Mouse (Mus musculus): Measurements from ENCODE around the gene Gab2. TPM values are rescaled to one million over a fixed set of nuclear protein-coding genes. Genes with fewer than 3 reads are reported as not detected.

The Gab2 gene
- polyA plus RNA-seq, 1 experiment from 2014 or later: 7.6 TPM

DNA sequence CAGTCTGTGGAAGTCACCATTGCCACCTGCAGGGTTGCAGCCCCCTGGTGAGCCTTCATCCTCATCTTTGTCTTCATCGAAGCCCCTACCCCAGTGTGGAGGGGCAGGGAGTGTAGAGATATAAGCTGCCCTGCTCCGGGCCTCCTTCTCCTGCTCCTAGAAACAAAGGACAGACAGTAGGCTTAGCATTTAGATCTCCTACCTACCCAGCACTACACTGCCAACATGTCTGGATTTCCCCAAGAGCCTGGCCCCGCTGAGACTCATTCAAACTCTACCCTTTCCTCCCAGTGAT, 228.9 kb downstream of the Gab2 start:
- Histone ChIP-seq H3K4me2 (ENCODE audit: low read depth, low read length) (no peak overlapping the region), H3K36me3 (ENCODE audit: control insufficient read depth, insufficient read depth, low read length) (peaks cover 45% of the 10 kb centered on the region), H3K9ac (ENCODE audit: low read depth, low read length) (no peak overlapping the region), H3K4me3 (ENCODE audit: low read depth, low read length) (no peak overlapping the region), H3K9me3 (ENCODE audit: control insufficient read depth, low read length) (no peaks in the 10 kb centered on the region), H3K4me1 (ENCODE audit: control insufficient read depth, insufficient read depth, low read length) (no peaks in the 10 kb centered on the region), H3K27ac (replicated peaks; ENCODE audit: low read depth, low read length) (no peak overlapping the region), H3K27me3 (replicated peaks; ENCODE audit: control insufficient read depth, insufficient read depth, low read length) (no peaks in the 10 kb centered on the region)
- no peak for ATAC-seq (ENCODE audit: low read depth)
- 83% methylated on average over 3 of the region's 3 CpGs for WGBS
- DNase-seq (ENCODE audit: low spot score): no peak

GRCm38 (mm10) chr7:97311620-97312019, 230.2 kb downstream of the Gab2 start:
- no peaks in the 10 kb centered on the region for H3K27me3 ChIP-seq (replicated peaks; ENCODE audit: control insufficient read depth, insufficient read depth, low read length)
- no peaks in the 10 kb centered on the region for H3K9me3 ChIP-seq (ENCODE audit: control insufficient read depth, low read length)
- 92% methylated on average over 12 of the region's 14 CpGs for WGBS
- ATAC-seq (ENCODE audit: low read depth) (no peak), DNase-seq (ENCODE audit: low spot score) (no peak)
- H3K9ac ChIP-seq (ENCODE audit: low read depth, low read length): no peak overlapping the region
- no peak overlapping the region for H3K27ac ChIP-seq (replicated peaks; ENCODE audit: low read depth, low read length)
- H3K36me3 ChIP-seq (ENCODE audit: control insufficient read depth, insufficient read depth, low read length): peaks cover 43% of the 10 kb centered on the region
- no peak overlapping the region for H3K4me2 ChIP-seq (ENCODE audit: low read depth, low read length)
- H3K4me1 ChIP-seq (ENCODE audit: control insufficient read depth, insufficient read depth, low read length): no peaks in the 10 kb centered on the region
- no peak overlapping the region for H3K4me3 ChIP-seq (ENCODE audit: low read depth, low read length)

GRCm38 (mm10) chr7:97312196-97312595, 230.8 kb downstream of the Gab2 start:
- no peak overlapping the region for H3K4me2 ChIP-seq (ENCODE audit: low read depth, low read length)
- no peaks in the 10 kb centered on the region for H3K9me3 ChIP-seq (ENCODE audit: control insufficient read depth, low read length)
- no peak overlapping the region for H3K9ac ChIP-seq (ENCODE audit: low read depth, low read length)
- no peaks in the 10 kb centered on the region for H3K4me1 ChIP-seq (ENCODE audit: control insufficient read depth, insufficient read depth, low read length)
- ATAC-seq (ENCODE audit: low read depth) (no peak), DNase-seq (ENCODE audit: low spot score) (no peak)
- peaks cover 37% of the 10 kb centered on the region for H3K36me3 ChIP-seq (ENCODE audit: control insufficient read depth, insufficient read depth, low read length)
- H3K27me3 ChIP-seq (replicated peaks; ENCODE audit: control insufficient read depth, insufficient read depth, low read length): no peaks in the 10 kb centered on the region
- no peak overlapping the region for H3K27ac ChIP-seq (replicated peaks; ENCODE audit: low read depth, low read length)
- H3K4me3 ChIP-seq (ENCODE audit: low read depth, low read length): no peak overlapping the region
- WGBS: 74% methylated on average over 17 of the region's 17 CpGs

DNA sequence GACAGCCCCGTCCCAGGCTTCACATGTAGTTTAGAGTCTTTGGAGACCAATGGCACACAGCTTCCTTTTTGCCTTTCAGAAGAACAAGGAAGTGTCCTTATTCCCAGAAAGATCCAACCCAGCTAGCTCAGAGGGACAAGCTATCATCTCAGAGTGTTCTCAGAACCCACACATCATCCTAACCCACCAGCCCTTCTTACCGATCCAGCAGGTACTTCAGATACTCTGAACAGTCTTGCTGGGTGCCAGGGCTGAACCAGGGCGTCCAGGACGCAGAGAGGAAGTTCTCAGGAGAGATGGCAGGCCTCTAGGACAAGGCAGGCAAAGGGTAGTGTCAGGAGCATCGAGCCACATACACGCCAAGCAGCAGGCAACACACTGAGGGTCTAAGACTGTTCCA, 231.5 kb downstream of the Gab2 start:
- WGBS: 95% methylated on average over 6 of the region's 6 CpGs
- Histone ChIP-seq H3K4me3 (ENCODE audit: low read depth, low read length) (no peak overlapping the region), H3K27ac (replicated peaks; ENCODE audit: low read depth, low read length) (no peak overlapping the region), H3K4me2 (ENCODE audit: low read depth, low read length) (no peak overlapping the region), H3K36me3 (ENCODE audit: control insufficient read depth, insufficient read depth, low read length) (peaks cover 32% of the 10 kb centered on the region), H3K9ac (ENCODE audit: low read depth, low read length) (no peak overlapping the region), H3K27me3 (replicated peaks; ENCODE audit: control insufficient read depth, insufficient read depth, low read length) (no peaks in the 10 kb centered on the region), H3K9me3 (ENCODE audit: control insufficient read depth, low read length) (no peaks in the 10 kb centered on the region), H3K4me1 (ENCODE audit: control insufficient read depth, insufficient read depth, low read length) (no peaks in the 10 kb centered on the region)
- DNase-seq (ENCODE audit: low spot score): no peak
- ATAC-seq (ENCODE audit: low read depth): no peak

DNA sequence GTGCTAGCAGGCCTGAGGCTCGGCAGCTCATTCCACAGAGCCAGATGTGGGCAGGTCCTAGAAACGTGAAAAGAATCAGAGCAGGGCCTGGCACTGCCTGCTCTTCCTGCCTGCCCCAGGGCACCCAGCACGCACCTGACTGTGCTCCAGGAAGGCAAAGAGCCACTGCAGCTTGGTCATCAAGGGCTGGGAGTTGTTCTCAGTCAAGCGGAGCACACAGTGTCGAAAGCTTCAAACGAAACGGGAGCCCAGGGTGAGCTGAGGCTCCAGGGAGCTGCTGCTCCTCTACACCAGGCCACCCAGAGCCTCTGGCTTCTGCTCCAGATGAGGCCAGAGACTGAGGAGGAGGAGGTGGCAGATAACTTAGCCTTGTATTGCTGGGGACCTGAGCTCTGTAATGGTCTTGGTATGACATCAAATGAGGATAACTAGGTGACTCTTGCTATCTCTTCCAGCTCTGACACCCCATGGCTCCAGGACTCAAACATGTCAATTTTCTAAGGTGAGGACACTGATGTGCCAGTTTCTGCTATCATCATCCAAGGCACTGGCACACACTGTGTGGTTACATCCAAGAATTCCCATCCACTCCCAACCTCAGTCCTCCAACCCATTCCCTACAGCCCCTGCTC, 232.1 kb downstream of the Gab2 start:
- Histone ChIP-seq H3K27ac (replicated peaks; ENCODE audit: low read depth, low read length) (no peak overlapping the region), H3K27me3 (replicated peaks; ENCODE audit: control insufficient read depth, insufficient read depth, low read length) (no peaks in the 10 kb centered on the region), H3K4me1 (ENCODE audit: control insufficient read depth, insufficient read depth, low read length) (no peaks in the 10 kb centered on the region), H3K4me3 (ENCODE audit: low read depth, low read length) (no peak overlapping the region), H3K4me2 (ENCODE audit: low read depth, low read length) (no peak overlapping the region), H3K9me3 (ENCODE audit: control insufficient read depth, low read length) (no peaks in the 10 kb centered on the region), H3K36me3 (ENCODE audit: control insufficient read depth, insufficient read depth, low read length) (peaks cover 27% of the 10 kb centered on the region), H3K9ac (ENCODE audit: low read depth, low read length) (no peak overlapping the region)
- 66% methylated on average over 7 of the region's 7 CpGs for WGBS
- ATAC-seq (ENCODE audit: low read depth): no peak
- DNase-seq (ENCODE audit: low spot score): no peak

DNA sequence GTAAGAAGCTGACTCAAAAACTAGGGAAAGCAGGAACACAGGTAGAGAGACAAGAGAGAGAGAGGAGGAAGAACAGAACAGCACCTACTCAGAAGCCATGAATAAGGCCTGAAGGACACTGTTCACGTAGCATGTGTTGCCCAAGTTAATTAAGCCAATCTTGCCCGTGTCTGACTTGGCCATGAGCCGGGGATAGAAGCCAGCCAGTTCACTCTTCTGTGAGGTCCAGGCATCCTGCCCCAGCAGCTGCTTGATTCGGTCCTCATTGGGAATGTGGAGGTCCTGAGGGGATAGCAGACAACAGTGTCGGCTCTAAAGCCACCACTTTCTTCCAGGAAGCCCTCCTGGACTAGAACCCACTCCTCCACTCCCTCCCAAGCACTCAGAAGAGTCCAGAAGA, 233.3 kb downstream of the Gab2 start:
- Histone ChIP-seq H3K4me2 (ENCODE audit: low read depth, low read length) (no peak overlapping the region), H3K4me1 (ENCODE audit: control insufficient read depth, insufficient read depth, low read length) (no peaks in the 10 kb centered on the region), H3K36me3 (ENCODE audit: control insufficient read depth, insufficient read depth, low read length) (peaks cover 19% of the 10 kb centered on the region), H3K4me3 (ENCODE audit: low read depth, low read length) (no peak overlapping the region), H3K9ac (ENCODE audit: low read depth, low read length) (no peak overlapping the region), H3K27ac (replicated peaks; ENCODE audit: low read depth, low read length) (no peak overlapping the region), H3K9me3 (ENCODE audit: control insufficient read depth, low read length) (no peaks in the 10 kb centered on the region), H3K27me3 (replicated peaks; ENCODE audit: control insufficient read depth, insufficient read depth, low read length) (no peaks in the 10 kb centered on the region)
- DNase-seq (ENCODE audit: low spot score) (no peak), ATAC-seq (ENCODE audit: low read depth) (no peak)
- WGBS: 91% methylated on average over 5 of the region's 5 CpGs

GRCm38 (mm10) chr7:97315656-97316055, 234.3 kb downstream of the Gab2 start:
- no peak overlapping the region for H3K27ac ChIP-seq (replicated peaks; ENCODE audit: low read depth, low read length)
- H3K9me3 ChIP-seq (ENCODE audit: control insufficient read depth, low read length): no peaks in the 10 kb centered on the region
- H3K9ac ChIP-seq (ENCODE audit: low read depth, low read length): no peak overlapping the region
- peaks cover 17% of the 10 kb centered on the region for H3K36me3 ChIP-seq (ENCODE audit: control insufficient read depth, insufficient read depth, low read length)
- no peak overlapping the region for H3K4me2 ChIP-seq (ENCODE audit: low read depth, low read length)
- H3K4me3 ChIP-seq (ENCODE audit: low read depth, low read length): no peak overlapping the region
- ATAC-seq (ENCODE audit: low read depth) (no peak), DNase-seq (ENCODE audit: low spot score) (no peak)
- H3K4me1 ChIP-seq (ENCODE audit: control insufficient read depth, insufficient read depth, low read length): no peaks in the 10 kb centered on the region
- no peaks in the 10 kb centered on the region for H3K27me3 ChIP-seq (replicated peaks; ENCODE audit: control insufficient read depth, insufficient read depth, low read length)
- WGBS: 89% methylated on average over 6 of the region's 6 CpGs

DNA sequence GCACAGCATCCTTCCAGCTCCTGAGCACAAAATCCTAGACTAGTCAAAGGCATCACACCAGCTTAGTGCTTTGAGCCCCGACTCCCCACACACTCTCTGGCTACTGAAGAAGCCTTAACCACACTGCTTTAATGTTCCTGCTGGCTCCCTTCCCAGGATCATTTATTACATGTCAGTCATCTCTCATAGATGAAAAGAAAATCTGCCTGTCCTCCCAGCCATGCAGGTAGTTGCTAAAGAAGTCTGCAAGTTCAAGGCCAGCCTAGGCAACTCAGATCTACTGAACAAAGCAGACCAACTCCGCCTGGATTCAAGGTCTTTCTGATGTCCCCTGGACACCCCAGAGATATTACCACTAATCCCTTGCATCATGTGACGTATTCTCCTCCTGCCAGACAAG, 236.3 kb downstream of the Gab2 start:
- Histone ChIP-seq H3K9me3 (ENCODE audit: control insufficient read depth, low read length) (no peaks in the 10 kb centered on the region), H3K27me3 (replicated peaks; ENCODE audit: control insufficient read depth, insufficient read depth, low read length) (no peaks in the 10 kb centered on the region), H3K9ac (ENCODE audit: low read depth, low read length) (no peak overlapping the region), H3K4me3 (ENCODE audit: low read depth, low read length) (no peak overlapping the region), H3K36me3 (ENCODE audit: control insufficient read depth, insufficient read depth, low read length) (peaks cover 14% of the 10 kb centered on the region), H3K4me1 (ENCODE audit: control insufficient read depth, insufficient read depth, low read length) (no peaks in the 10 kb centered on the region), H3K27ac (replicated peaks; ENCODE audit: low read depth, low read length) (no peak overlapping the region), H3K4me2 (ENCODE audit: low read depth, low read length) (no peak overlapping the region)
- no peak for DNase-seq (ENCODE audit: low spot score)
- ATAC-seq (ENCODE audit: low read depth): no peak
- WGBS: 86% methylated on average over 3 of the region's 3 CpGs

DNA sequence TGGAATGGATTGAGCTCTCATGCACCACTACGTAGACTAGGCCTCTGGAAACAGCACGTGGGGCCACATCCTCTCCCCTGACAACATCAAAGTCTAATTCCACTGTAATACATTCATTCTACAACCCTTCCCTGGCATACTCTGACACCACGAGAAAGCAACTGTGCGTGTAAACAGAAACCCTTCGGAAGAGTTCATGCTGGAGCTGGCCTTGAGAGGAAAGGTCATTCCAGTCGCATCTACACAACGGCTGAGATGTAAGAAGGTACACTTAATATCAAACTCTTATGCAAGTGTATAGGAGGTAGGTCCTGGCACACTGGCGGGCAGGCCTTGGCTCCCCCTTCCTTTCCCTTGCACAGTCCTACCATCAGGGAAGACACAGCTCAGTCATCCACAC, 243.0 kb downstream of the Gab2 start:
- ATAC-seq (ENCODE audit: low read depth) (no peak), DNase-seq (ENCODE audit: low spot score) (no peak)
- no peak overlapping the region for H3K9ac ChIP-seq (ENCODE audit: low read depth, low read length)
- no peak overlapping the region for H3K4me3 ChIP-seq (ENCODE audit: low read depth, low read length)
- 0 out of 2 replicates have a peak, but pooled peaks cover 9% of the 10 kb centered on the region for H3K36me3 ChIP-seq (ENCODE audit: control insufficient read depth, insufficient read depth, low read length)
- no peaks in the 10 kb centered on the region for H3K9me3 ChIP-seq (ENCODE audit: control insufficient read depth, low read length)
- H3K27ac ChIP-seq (replicated peaks; ENCODE audit: low read depth, low read length): no peak overlapping the region
- 85% methylated on average over 8 of the region's 8 CpGs for WGBS
- no peaks in the 10 kb centered on the region for H3K4me1 ChIP-seq (ENCODE audit: control insufficient read depth, insufficient read depth, low read length)
- H3K27me3 ChIP-seq (replicated peaks; ENCODE audit: control insufficient read depth, insufficient read depth, low read length): peaks cover 33% of the 10 kb centered on the region
- H3K4me2 ChIP-seq (ENCODE audit: low read depth, low read length): no peak overlapping the region

Data from embryonic facial prominence, embryonic 14.5 days (tissue).